Mouse (Mus musculus): ENCODE measurements at regions not wholly inside any gene's neighbourhood (a gene's known extent, or its start where the extent isn't known, plus 50 kb on each side); places are given as distances from the start of the nearest gene placed in this dataset.

DNA sequence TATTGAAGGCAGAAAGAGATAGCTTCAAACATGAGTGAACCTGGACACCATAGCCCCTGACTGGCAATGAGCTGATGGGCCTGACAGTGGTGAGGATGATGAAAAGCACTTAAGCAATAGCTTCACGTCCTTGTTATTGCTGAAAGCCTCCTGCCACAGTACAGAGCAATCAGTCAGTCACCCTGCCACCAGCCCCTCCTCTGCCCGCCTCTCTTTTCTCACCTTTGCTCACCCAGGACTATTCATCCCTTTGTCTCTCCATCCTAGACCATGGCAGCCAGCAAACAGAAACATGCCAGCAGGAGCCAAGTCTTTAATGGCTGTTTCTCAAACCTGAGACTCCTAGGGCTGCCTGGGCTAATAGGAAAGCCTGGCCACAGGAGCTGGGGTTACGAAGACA, 114.5 kb upstream of the Plxna2 start:
- TF ChIP-seq POLR2A (IDR thresholded peaks at IDR 0.05; ENCODE audit: borderline replicate concordance, insufficient read depth, low read length) (no peak), CTCF (IDR thresholded peaks at IDR 0.05; ENCODE audit: borderline replicate concordance, insufficient read depth, low read depth, low read length) (no peak)
